Mouse (Mus musculus) liver, adult 2 months (tissue): Measurements from ENCODE around the gene Elane. TPM values are rescaled to one million over a fixed set of nuclear protein-coding genes. Genes with fewer than 3 reads are reported as not detected.

Source experiments
- DNase-seq: peaks from one replicate; pipeline ENCODE4 v3.0.0-alpha.2; 2011; ENCODE audit warnings: low read depth, low spot score; ENCODE audit errors: extremely low read depth
- H3K27ac ChIP-seq: fragments of 200-500 bp; replicated peaks from 2 replicates; pipeline ENCODE4 v1.5.1; 2012; ENCODE audit warnings: low read depth, mild to moderate bottlenecking, control low read depth, inconsistent platforms, low read length; ENCODE audit not compliant: insufficient read depth
- H3K27me3 ChIP-seq: fragments of 200-500 bp; 2 replicates; pipeline ENCODE4 v1.6.1; 2012; ENCODE audit warnings: mild to moderate bottlenecking, moderate library complexity, low read length, inconsistent platforms; ENCODE audit not compliant: control insufficient read depth, insufficient read depth
- H3K36me3 ChIP-seq: fragments of 200-500 bp; 2 replicates; pipeline ENCODE4 v1.6.1; 2012; ENCODE audit warnings: low read length, inconsistent platforms; ENCODE audit not compliant: control insufficient read depth, insufficient read depth
- H3K4me1 ChIP-seq: fragments of 200-500 bp; 2 replicates; pipeline ENCODE4 v1.6.1; 2011; ENCODE audit warnings: low read length; ENCODE audit not compliant: control insufficient read depth, insufficient read depth
- H3K4me3 ChIP-seq: fragments of 200-500 bp; 2 replicates; pipeline ENCODE4 v1.5.1; 2011; ENCODE audit warnings: low read depth, mild to moderate bottlenecking, control low read depth, low read length, moderate library complexity; ENCODE audit not compliant: insufficient read depth
- H3K79me2 ChIP-seq: fragments of 200-500 bp; 2 replicates; pipeline ENCODE4 v1.6.1; 2012; ENCODE audit warnings: inconsistent platforms, mild to moderate bottlenecking, low read length, moderate library complexity; ENCODE audit not compliant: control insufficient read depth, insufficient read depth
- H3K9ac ChIP-seq: fragments of 200-500 bp; 2 replicates; pipeline ENCODE4 v1.6.1; 2012; ENCODE audit warnings: low read depth, mild to moderate bottlenecking, control low read depth, inconsistent platforms, low read length
- CTCF ChIP-seq: fragments of 200-500 bp; IDR thresholded peaks from 2 replicates; pipeline ENCODE4 v1.5.1; 2011; ENCODE audit warnings: low read depth, low read length, control low read depth
- POLR2A ChIP-seq: fragments of 200-500 bp; IDR thresholded peaks from 2 replicates; pipeline ENCODE4 v1.6.1; 2011; ENCODE audit warnings: low read length, control low read depth; ENCODE audit not compliant: insufficient read depth; ENCODE audit errors: extremely low read depth
- WGBS: fragments of 180-500 bp; shearing (Covaris S2); methylation state at CpG from one replicate; pipeline ENCODE4 v1.1.7; 2018; 5-methylcytosine and 5-hydroxymethylcytosine counted together
- polyA plus RNA-seq: library from polyadenylated mRNA; depleted of rRNA; stranded (reverse); fragments of >200 nt; gene quantifications from 2 replicates; pipeline ENCODE4 v1.2.3, GENCODE M21; 2012
- total RNA-seq: library from RNA; depleted of rRNA; stranded (reverse); fragments of >200 nt; gene quantifications from 2 replicates; pipeline ENCODE4 v1.2.3, GENCODE M21; 2014

Elane gene
- total and polyA plus RNA-seq, 2 experiments = 0.12 TPM; not detected in 1

GRCm38 (mm10) chr10:79852827-79853226, 33.2 kb upstream of the Elane start:
- H3K4me1 ChIP-seq = peaks cover 24% of the 10 kb centered on the region
- H3K27ac ChIP-seq = peak overlapping the region; percentile 88
- peak overlapping the region; percentile 53 for H3K4me3 ChIP-seq
- H3K9ac ChIP-seq = peak overlapping the region; percentile 63
- 37% methylated on average over 8 of the region's 8 CpGs for WGBS
- DNase-seq = no peak
- peaks cover 27% of the 10 kb centered on the region for H3K79me2 ChIP-seq
- TF ChIP-seq POLR2A = no peak
- no peak for TF ChIP-seq CTCF
- no peaks in the 10 kb centered on the region for H3K27me3 ChIP-seq
- H3K36me3 ChIP-seq = no peaks in the 10 kb centered on the region

DNA sequence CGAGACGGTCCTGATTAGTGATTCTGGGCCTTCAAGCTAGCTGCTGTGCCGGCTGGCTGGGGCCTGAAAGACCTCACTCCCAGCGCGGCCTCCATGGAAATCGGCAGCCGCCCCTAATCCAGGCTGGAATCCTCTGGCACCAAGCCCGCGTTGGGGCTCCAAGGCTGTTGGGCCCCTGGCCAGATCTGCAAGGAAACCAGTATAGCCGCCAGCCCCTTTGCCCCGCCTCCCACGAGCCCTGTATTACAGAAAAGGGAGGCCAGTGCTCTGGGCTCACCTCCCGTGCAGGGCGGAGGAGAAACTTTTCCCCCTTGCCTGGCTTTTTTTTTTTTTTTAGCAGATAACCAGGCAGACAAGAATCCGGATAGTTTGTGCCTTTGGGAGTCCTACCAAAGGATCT, 32.7 kb upstream of the Elane start:
- WGBS = 1% methylated on average over 15 of the region's 15 CpGs
- DNase-seq = peak; percentile 71
- H3K9ac ChIP-seq = peak overlapping the region; percentile 69
- no peaks in the 10 kb centered on the region for H3K36me3 ChIP-seq
- H3K4me1 ChIP-seq = peaks cover 29% of the 10 kb centered on the region
- H3K27ac ChIP-seq = peak overlapping the region; percentile 88
- H3K27me3 ChIP-seq = no peaks in the 10 kb centered on the region
- peak overlapping the region; percentile 53 for H3K4me3 ChIP-seq
- TF ChIP-seq POLR2A (0 out of 2 replicates have a peak, but pooled peaks have one; percentile 33), CTCF (no peak)
- H3K79me2 ChIP-seq = peaks cover 30% of the 10 kb centered on the region

GRCm38 (mm10) chr10:79853860-79854795, 31.9 kb upstream of the Elane start, which contains the start of gene Ptbp1:
TSS of gene Ptbp1 (plus strand) at chr10:79854427.
- H3K36me3 ChIP-seq = peaks cover under 1% of the 10 kb centered on the region; the same call in 1 of the 2 replicates
- H3K79me2 ChIP-seq = peaks cover 31% of the 10 kb centered on the region
- DNase-seq = peak; percentile 96
- peak; percentile 98 for TF ChIP-seq POLR2A
- no peak for TF ChIP-seq CTCF
- peak within 1 kb of the TSS; percentile 90 for H3K27ac ChIP-seq
- H3K9ac ChIP-seq = peak within 1 kb of the TSS; percentile 96
- H3K4me3 ChIP-seq = peak within 1 kb of the TSS; percentile 86
- peaks cover 30% of the 10 kb centered on the region for H3K4me1 ChIP-seq
- WGBS = under 1% methylated on average over 75 of the region's 75 CpGs
- no peaks in the 10 kb centered on the region for H3K27me3 ChIP-seq

GRCm38 (mm10) chr10:79854801-79855541, 31.1 kb upstream of the Elane start:
- DNase-seq = peak; percentile 58

DNA sequence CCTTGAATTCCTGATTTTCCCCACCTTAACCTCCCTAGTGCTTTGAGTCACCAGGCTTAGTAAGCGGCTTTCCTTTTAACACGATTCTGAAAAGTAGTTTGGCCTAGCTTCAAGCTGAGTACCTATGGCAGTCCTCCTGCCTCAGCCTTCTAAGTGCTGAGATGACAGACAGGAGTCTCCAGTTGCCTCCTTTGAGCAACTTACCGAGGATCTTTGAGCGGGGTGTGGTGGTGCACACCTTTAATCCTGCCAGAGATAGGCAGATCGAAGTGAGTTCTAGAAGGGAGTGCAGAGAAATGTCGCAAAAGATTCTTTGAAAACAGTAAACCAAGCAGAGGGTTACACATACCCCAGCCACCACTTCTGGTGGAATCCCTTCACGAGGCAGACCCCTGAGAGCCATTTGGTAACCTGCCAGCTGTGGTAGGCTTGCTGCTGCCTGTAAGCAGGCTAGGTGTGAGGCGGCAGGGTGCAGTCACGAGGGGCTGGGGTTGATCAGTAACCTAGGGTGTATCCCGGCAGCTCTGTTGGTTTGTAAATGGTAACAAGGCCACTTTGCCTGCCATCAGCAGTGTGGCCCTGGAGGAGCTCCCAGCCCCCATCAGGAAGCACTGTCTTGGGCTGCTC, 30.4 kb upstream of the Elane start:
- peaks cover 42% of the 10 kb centered on the region for H3K79me2 ChIP-seq
- peak overlapping the region; percentile 86 for H3K4me3 ChIP-seq
- H3K4me1 ChIP-seq = peaks cover 30% of the 10 kb centered on the region
- DNase-seq = peak; percentile 91
- 1% methylated on average over 10 of the region's 10 CpGs for WGBS
- TF ChIP-seq POLR2A (no peak), CTCF (no peak)
- peaks cover 15% of the 10 kb centered on the region for H3K36me3 ChIP-seq
- peak overlapping the region; percentile 96 for H3K9ac ChIP-seq
- H3K27me3 ChIP-seq = no peaks in the 10 kb centered on the region
- peak overlapping the region; percentile 90 for H3K27ac ChIP-seq

More at GRCm38 (mm10) chr10:79854801-79855541, 31.1 kb upstream of the Elane start:
- H3K79me2 ChIP-seq = peaks cover 40% of the 10 kb centered on the region
- peak overlapping the region; percentile 90 for H3K27ac ChIP-seq
- H3K4me3 ChIP-seq = peak overlapping the region; percentile 86
- peaks cover 30% of the 10 kb centered on the region for H3K4me1 ChIP-seq
- under 1% methylated on average over 83 of the region's 83 CpGs for WGBS
- H3K36me3 ChIP-seq = peaks cover 8% of the 10 kb centered on the region
- peak overlapping the region; percentile 96 for H3K9ac ChIP-seq
- TF ChIP-seq CTCF = no peak
- no peak for TF ChIP-seq POLR2A
- H3K27me3 ChIP-seq = no peaks in the 10 kb centered on the region
